Mouse (Mus musculus) thymus, adult 2 months (tissue): ENCODE measurements around the gene Strip2. TPM values are rescaled to one million over a fixed set of nuclear protein-coding genes. Genes with fewer than 3 reads are reported as not detected.

ENCODE experiments used
- DNase-seq: peaks from one replicate; pipeline ENCODE4 v3.0.0; 2021
- H3K27ac ChIP-seq: fragments of 200-500 bp; 2 replicates; pipeline ENCODE4 v1.5.1; 2012; ENCODE audit warnings: low read length, control low read depth; ENCODE audit not compliant: control insufficient read depth, insufficient read depth
- H3K27me3 ChIP-seq: fragments of 200-500 bp; 2 replicates; pipeline ENCODE4 v1.6.1; 2012; ENCODE audit warnings: mild to moderate bottlenecking, low read length, moderate library complexity, mixed read lengths; ENCODE audit not compliant: control insufficient read depth, insufficient read depth
- H3K36me3 ChIP-seq: fragments of 200-500 bp; 2 replicates; pipeline ENCODE4 v1.6.1; 2012; ENCODE audit warnings: mild to moderate bottlenecking, low read length, moderate library complexity; ENCODE audit not compliant: control insufficient read depth, insufficient read depth
- H3K4me1 ChIP-seq: fragments of 200-500 bp; replicated peaks from 2 replicates; pipeline ENCODE4 v1.6.1; 2012; ENCODE audit warnings: low read length; ENCODE audit not compliant: control insufficient read depth, insufficient read depth
- H3K4me3 ChIP-seq: fragments of 200-500 bp; 2 replicates; pipeline ENCODE4 v1.5.1; 2012; ENCODE audit warnings: mild to moderate bottlenecking, low read length, control low read depth, moderate library complexity; ENCODE audit not compliant: control insufficient read depth, insufficient read depth
- CTCF ChIP-seq: fragments of 200-500 bp; IDR thresholded peaks from 2 replicates; pipeline ENCODE4 v1.5.1; 2012; ENCODE audit warnings: mild to moderate bottlenecking, control low read depth, low read length, moderate library complexity, borderline replicate concordance; ENCODE audit not compliant: control insufficient read depth, poor library complexity, insufficient read depth; ENCODE audit errors: extremely low read depth
- POLR2A ChIP-seq: fragments of 200-500 bp; IDR thresholded peaks from 2 replicates; pipeline ENCODE4 v1.6.1; 2012; ENCODE audit warnings: mild to moderate bottlenecking, low read length, control low read depth, moderate library complexity; ENCODE audit not compliant: control insufficient read depth, poor library complexity, insufficient read depth; ENCODE audit errors: extremely low read depth
- WGBS: fragments of 180-500 bp; shearing (Covaris S2); methylation state at CpG from one replicate; pipeline ENCODE4 v1.1.7; 2018; 5-methylcytosine and 5-hydroxymethylcytosine counted together
- polyA plus RNA-seq: library from polyadenylated mRNA; depleted of rRNA; stranded (reverse); fragments of >200 nt; gene quantifications from 2 replicates; pipeline ENCODE4 v1.2.3, GENCODE M21; 2012

Gene Strip2
- polyA plus RNA-seq, 1 experiment: 6.6 TPM

- WGBS: 91% methylated on average over 3 of the region's 3 CpGs
- TF ChIP-seq POLR2A (no peak), CTCF (no peak)
- Histone ChIP-seq H3K4me3 (no peak overlapping the region), H3K27ac (no peak overlapping the region), H3K27me3 (no peaks in the 10 kb centered on the region), H3K36me3 (0 out of 2 replicates have a peak, but pooled peaks cover 3% of the 10 kb centered on the region), H3K4me1 (no peaks in the 10 kb centered on the region)
- DNase-seq: no peak
Observed at GRCm38 (mm10) chr6:29880796-29881195, 36.0 kb upstream of the Strip2 start.

- Histone ChIP-seq H3K4me1 (peaks cover 2% of the 10 kb centered on the region), H3K27ac (no peak overlapping the region), H3K36me3 (0 out of 2 replicates have a peak, but pooled peaks cover 3% of the 10 kb centered on the region), H3K27me3 (no peaks in the 10 kb centered on the region), H3K4me3 (no peak overlapping the region)
- WGBS: 95% methylated on average over 2 of the region's 2 CpGs
- no peak for TF ChIP-seq POLR2A
- no peak for TF ChIP-seq CTCF
- no peak for DNase-seq
Observed at GRCm38 (mm10) chr6:29881936-29882335, 34.9 kb upstream of the Strip2 start.

- no peak for DNase-seq
- Histone ChIP-seq H3K27ac (no peak overlapping the region), H3K27me3 (no peaks in the 10 kb centered on the region), H3K4me1 (peaks cover 2% of the 10 kb centered on the region), H3K4me3 (no peak overlapping the region), H3K36me3 (0 out of 2 replicates have a peak, but pooled peaks cover 3% of the 10 kb centered on the region)
- WGBS: 89% methylated on average over 6 of the region's 6 CpGs
- TF ChIP-seq CTCF: no peak
- TF ChIP-seq POLR2A: no peak
Observed at GRCm38 (mm10) chr6:29882870-29883269, 33.9 kb upstream of the Strip2 start.

- H3K4me3 ChIP-seq: no peak overlapping the region
- no peak overlapping the region for H3K27ac ChIP-seq
- H3K4me1 ChIP-seq: peaks cover 15% of the 10 kb centered on the region
- H3K27me3 ChIP-seq: no peaks in the 10 kb centered on the region
- WGBS: 65% methylated on average over 11 of the region's 11 CpGs
- no peaks in the 10 kb centered on the region for H3K36me3 ChIP-seq
- DNase-seq: no peak
- TF ChIP-seq POLR2A (no peak), CTCF (no peak)
Observed at GRCm38 (mm10) chr6:29891151-29891550, 25.7 kb upstream of the Strip2 start.

GRCm38 (mm10) chr6:29896976-29897375, 19.8 kb upstream of the Strip2 start:
- WGBS: 6% methylated on average over 3 of the region's 3 CpGs
- peak; percentile 45 for DNase-seq

GRCm38 (mm10) chr6:29901450-29901849, 15.4 kb upstream of the Strip2 start:
- WGBS: 98% methylated on average over 1 of the region's 1 CpGs
- TF ChIP-seq POLR2A (no peak), CTCF (no peak)
- Histone ChIP-seq H3K36me3 (no peaks in the 10 kb centered on the region; the same call in 1 of the 2 replicates), H3K4me1 (peaks cover 17% of the 10 kb centered on the region), H3K4me3 (no peak overlapping the region), H3K27ac (no peak overlapping the region), H3K27me3 (no peaks in the 10 kb centered on the region)
- DNase-seq: no peak

More at GRCm38 (mm10) chr6:29896976-29897375, 19.8 kb upstream of the Strip2 start:
- Histone ChIP-seq H3K27ac (peak overlapping the region; percentile 85), H3K4me3 (no peak overlapping the region), H3K36me3 (no peaks in the 10 kb centered on the region), H3K27me3 (no peaks in the 10 kb centered on the region), H3K4me1 (peaks cover 31% of the 10 kb centered on the region)
- TF ChIP-seq CTCF (no peak), POLR2A (no peak)

- Histone ChIP-seq H3K27ac (no peak overlapping the region), H3K27me3 (no peaks in the 10 kb centered on the region), H3K4me1 (peaks cover 15% of the 10 kb centered on the region), H3K4me3 (no peak overlapping the region), H3K36me3 (no peaks in the 10 kb centered on the region; the same call in 1 of the 2 replicates)
- TF ChIP-seq POLR2A: no peak
- TF ChIP-seq CTCF: no peak
- DNase-seq: no peak
- WGBS: 60% methylated on average over 2 of the region's 2 CpGs
Observed at GRCm38 (mm10) chr6:29902256-29902655, 14.6 kb upstream of the Strip2 start.
